Mouse (Mus musculus) monocyte, adult 2 months (primary cell): Measurements from ENCODE around the gene Tmem234.

Experiments
- DNase-seq, 2 experiments: peaks; one replicate each; pipeline ENCODE4 v3.0.0; 2022; ENCODE audit warnings: low spot score in 2 of 2, low read depth in 1 of 2

Tmem234 gene

DNA sequence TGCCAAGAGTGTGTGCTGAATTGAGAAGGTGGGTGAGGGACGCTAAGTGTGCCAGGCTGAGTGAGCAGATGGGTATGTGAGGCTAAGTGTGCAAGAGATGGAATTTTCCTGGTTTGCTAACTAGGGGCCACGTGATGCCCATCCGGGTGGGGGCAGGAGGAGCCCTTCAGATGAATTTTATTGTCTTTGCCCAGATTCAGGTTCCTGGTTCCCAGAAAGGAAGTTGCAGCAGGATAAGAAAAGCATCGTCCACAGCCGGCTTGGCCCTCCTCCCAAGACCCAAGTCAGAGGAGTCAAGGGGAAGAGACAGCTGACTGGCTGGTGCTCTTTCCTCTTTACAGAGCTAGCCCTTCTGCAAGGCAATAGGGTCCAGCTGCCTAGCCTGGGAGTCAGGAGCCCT lies 22.0 kb upstream of the Tmem234 start, which contains the start of gene Fam167b:
Gene Fam167b, minus strand, starts transcription at position 84 of the 400 bp plus-strand sequence.
- DNase-seq, result no peak

DNA sequence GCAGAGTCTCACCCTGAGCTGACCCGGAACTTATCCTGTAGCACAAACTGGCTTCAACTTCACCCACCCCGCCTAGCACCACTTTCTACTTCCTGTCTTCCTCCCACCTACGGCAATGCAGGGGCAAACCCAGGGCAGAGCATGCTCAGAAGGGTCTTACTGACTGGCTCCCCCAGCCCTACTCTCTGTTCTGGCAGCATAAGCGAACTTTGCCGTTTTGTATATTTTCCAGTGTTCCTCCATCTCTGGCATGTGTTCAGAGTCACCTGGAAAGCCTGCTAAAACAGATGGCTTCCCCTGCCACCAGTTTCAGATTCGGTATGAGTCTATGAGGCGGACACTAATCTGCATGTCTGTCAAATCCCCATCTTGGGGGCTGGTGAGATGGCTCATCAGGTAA lies 20.1 kb upstream of the Tmem234 start:
- DNase-seq, result no peak

DNA sequence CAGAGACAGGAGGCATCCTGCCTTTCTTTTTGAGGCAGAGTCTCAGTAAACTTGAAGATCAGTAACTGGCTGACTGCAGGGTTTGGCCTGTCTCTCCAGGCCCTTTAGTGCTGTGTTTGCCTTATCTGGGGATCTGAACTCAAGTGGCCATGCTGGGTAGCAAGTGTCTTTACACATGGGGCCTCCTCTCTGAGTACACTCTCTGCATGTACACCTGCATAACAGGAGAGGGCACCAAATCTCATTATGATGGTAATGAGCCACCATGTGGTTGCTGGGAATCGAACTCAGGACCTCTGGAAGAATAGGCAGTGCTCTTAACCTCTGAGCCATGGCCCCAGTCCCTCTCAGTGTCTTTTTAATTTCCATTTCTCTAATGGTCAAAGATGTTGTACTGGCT lies 18.2 kb upstream of the Tmem234 start:
- no peak for DNase-seq

DNA sequence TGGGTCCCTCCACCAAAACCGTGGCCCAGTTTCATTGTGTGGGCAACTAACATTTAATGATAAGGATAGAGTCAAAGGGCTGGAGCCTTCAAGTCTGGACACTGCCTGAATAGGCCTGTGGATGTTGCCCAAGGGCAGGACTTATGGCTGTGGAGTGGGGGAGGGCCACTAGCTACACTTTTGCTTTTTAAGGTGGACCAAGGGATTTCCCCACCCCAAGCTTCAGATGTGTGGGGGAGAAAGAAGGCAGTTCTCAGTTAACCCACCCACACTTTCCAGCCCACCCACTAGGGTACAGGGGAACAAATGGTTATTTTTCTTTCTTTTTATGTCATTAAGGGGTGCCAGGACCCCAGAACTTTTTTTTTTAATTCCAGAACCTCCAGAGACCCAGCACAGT lies 16.1 kb upstream of the Tmem234 start:
- DNase-seq, result no peak

DNA sequence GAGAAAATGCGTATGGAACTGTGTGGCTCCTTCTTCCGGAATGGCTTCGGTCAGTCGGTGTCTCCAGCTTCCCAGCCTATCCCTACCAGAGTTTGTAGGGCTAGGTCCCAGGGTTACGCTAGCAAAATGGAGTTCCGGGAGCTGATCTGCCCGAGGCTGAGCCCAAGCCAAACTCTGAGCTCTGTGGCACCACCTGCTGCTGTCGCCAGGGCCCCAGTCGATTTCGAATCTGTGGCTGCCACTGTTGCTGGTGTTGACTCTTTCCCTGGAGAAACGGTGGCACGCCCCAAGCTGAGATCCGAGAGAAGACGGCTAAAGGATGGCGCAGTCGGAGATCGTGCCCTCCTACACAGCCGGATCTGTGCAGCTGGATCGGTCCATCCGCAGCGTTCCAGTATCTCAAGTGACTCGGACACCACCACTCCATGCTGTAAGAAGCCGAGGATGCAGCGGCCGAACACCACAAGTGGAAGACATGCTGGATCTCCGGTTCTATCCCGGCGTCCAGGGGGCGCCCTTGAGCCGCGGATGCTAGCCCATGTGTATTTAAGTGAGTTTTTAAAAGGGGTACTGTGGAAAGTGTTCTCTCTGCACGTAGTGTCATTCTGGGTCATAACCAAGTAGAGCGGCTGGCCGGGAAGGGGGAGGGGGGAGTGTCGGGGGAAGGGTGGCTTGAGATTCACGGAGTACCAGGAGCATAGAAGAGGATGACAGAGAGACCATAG lies 15.4 kb upstream of the Tmem234 start:
- peak; percentile 54 to 74 for DNase-seq

DNA sequence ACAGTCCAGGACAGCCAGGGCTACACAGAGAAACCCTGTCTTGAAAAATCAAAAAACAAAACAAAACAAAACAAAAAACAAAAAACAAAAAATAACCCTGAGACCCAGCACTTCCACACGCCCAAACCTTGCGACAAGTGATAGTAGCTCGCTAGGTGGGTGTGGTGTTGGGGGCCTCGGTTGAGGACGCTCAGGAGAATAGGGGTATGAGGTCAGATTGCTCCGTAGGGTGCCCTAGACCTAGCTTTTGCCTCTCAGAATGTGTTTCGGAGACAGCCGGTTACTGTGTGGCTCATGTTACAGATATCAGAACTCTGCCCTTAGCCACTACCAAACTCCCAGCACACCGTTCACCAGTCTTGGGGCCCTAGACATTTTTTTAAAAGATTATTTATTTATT lies 14.7 kb upstream of the Tmem234 start:
- no peak for DNase-seq

DNA sequence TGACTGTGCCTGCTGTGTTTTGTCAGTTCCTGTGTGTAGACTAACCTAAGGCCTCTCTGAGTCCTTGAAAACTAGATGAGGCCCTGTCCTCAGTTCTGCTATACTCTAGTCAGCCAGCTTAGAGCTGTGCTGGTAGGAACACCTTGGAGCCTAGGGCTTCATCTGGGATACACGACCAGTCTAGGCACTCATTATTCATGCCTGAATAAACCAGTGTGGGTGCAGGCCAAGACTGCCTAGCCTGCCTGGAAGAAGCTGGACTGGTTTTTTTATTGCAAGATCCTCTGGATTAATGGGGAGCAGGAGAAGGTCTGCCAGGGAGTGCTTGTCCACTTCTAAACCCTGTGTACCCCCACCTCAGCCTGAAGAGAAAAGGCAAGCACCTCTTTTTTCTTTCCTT lies 13.5 kb upstream of the Tmem234 start:
- DNase-seq, result no peak

DNA sequence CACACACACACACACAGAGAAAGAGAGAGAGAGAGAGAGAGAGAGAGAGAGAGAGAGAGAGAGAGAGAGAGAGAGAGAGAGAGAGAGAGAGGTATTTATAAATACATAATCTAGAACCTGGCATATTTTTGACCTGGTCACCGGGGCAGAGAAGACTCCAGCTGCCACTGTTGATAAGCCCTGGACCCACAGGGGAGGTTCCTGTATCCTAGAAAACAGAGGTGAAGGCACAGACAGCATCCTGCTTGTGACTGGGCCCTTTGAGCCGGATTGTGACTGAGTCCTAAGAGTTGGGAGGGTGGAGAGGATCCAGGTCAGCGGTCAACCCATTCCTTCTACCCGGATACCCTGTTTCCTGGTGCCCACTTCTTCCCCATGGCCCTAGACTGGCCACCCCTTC lies 11.6 kb upstream of the Tmem234 start:
- no peak for DNase-seq

DNA sequence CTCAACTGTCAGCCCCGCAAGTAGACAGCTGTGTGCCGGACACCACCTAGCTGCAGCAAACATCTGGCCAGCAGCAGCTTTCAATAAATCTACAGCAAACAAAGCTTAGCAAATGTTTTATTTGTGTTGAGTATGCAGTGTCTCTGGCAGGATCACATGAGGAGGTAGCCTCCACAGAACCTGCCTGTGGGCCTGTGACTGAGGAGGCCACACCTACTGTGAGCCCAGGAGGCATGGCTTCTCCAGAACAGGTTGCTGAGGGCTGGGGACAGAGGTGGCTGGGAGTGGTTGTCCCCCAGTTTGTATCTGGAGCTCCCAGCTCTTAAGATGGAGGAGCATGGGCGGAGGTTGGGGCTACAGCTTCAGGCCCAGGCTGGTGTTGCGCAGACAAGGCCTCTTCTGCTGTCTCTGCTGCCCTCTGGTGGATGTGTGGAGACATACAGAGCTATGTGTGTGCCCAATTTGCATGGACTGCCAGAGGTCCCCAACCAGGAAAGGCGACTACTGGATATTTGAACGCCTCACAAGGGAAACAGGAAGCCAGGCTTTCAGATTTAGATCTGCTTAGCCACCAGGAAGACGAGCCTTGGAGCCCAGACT lies 8.1 kb downstream of the Tmem234 start:
- DNase-seq, result peak in 1 of 2 experiments; percentile 60

DNA sequence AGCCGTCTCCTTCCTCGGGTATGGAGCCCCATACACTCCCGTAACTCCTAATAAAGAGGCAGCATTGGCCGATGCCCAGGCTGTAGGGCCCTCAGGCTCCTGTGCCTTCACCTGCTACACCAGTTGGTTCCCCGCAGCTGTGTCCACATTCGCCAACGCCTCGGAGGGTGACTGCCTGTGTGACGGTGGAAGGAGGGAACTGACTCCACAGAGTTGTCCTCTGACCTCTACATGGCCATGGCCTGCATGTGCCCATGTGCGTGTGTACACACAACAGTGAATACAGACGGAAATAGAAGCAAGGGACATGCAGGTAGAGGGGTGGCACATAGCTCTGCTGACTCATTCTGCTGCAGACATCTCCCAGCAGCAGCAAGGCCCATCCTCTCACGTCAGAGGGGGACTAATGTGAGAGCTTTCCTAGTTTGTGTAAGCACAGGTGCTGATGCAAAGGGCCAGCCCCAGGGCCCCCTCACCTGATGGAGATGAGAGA lies 8.7 kb downstream of the Tmem234 start:
- no peak for DNase-seq

DNA sequence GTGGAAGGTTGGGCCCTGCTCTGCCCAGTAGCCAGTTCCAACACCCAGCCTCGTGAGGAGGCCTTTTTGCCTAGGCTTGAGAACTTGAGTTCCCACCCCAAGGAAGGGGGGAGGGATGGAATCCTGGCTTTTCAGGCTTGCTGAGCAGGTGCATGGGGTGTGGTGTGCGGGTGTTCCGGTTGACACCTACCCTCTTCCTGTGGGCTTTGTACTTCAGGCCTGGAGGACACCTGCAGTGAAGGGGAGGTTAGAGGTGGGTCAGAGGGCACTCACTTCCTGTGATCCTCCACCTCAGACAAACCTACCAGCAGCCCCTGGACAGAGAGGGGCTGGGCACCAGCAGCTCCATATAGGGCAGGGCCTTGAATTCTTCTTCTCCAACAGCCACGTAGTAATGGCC lies 9.6 kb downstream of the Tmem234 start:
- no peak for DNase-seq

DNA sequence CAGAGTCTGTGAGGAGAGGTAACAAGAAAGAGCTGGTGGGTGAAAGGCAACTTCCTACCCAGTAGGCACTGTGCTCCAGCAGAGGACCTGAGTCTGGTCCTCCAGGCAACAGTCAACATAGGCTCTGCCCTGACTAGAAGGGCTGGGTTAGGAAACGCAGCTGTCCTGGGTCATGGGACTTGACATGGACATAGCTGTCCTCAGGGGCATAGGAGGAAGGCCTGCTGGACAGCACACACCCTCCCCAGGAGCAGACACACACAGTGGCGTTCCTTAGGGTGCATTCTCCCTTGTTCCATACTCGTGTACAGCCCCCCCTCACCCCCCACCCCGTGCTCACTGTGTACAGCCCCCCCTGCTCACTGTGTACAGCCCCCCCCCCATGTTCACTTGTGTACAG lies 10.0 kb downstream of the Tmem234 start:
- no peak for DNase-seq

DNA sequence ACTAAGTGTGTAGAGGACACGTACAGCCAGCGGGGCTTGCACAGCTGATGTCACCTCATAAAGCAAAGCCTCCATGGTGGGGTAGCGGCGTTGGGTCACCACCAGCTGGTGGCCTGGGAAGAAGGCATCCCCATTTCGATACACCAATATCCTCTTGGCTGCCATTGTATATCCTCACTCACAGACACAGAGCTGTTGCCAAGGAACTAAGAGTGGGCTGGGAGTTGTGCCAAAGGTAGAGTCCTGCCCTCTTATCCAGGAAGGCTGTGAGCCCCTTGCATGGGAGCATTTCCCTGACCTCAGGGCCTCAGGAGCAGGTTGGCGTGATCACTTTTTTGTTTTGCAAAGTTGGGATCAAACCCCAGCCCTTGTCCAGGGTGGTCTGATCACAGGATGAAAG lies 13.6 kb downstream of the Tmem234 start, which contains the start of gene Dcdc2b:
Gene Dcdc2b, minus strand, starts transcription at position 165 of the 400 bp plus-strand sequence.
- no peak for DNase-seq

DNA sequence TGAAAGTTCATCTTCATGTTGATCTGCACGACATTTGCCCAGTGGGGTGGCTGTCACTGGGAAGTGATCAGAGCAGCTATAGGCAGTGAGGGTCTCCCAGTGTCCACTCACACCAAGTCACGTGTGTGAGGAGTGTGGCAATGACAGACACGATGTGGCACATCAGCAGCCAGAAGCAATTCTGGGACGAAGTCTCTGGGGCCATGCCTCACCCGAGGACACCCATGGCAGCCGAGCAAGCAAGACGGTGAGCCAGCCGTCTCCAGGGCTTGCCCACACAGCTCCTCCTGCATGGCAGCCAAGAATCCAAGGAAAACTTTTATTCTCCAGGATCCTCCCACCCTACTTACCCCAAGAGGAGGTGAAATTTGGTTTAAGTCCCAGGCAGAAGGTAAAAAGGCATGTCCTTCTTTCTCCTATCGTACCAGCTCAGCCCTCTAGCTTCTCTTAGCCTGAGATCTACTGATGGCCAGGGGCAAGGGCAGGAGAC lies 15.4 kb downstream of the Tmem234 start:
- DNase-seq, result no peak

DNA sequence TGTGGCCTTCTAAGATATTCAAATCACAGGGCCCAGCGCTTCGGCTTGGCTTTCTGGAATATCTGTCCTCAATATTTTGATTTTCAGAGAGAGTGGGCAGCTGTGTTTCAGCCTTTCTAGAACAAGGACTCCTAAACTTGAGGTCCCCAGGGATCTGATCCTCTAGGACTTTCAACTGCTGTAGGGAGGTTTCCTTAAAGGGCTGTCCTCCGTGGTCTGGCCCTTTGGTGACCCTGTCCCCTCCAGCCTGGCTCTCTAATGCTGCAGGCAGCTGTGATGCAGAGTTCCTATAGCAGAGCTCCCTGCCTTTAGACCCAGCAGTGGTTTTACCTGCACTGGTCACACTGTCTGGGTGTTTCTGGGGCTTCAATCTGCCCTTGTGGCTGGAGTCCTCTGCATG lies 16.2 kb downstream of the Tmem234 start:
- DNase-seq, result no peak

DNA sequence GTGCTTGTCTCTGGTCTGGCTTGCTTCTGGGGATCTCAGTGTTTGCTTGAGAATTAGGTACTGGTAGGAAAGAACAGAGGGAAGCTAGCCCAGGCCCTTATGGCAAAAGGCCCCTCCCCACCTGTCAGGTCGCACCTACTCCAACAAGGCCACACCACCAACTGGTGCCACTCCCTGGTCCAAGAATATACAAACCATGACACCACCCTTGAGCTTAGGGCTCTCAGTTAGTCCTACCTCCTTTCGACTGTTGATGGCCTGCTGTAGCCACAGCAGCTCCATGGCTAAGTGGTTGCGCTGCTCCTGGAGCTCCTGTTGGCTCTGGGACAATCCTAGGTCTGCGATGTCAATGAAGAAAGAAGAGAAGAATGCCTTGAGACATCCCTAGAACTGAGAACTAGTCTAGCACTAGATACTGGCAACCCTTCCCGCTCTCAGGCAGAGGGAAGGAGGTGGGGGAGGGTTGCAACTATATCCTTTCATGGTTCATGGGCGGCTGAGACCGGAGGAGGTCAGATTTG lies 16.7 kb downstream of the Tmem234 start:
- DNase-seq, result no peak

DNA sequence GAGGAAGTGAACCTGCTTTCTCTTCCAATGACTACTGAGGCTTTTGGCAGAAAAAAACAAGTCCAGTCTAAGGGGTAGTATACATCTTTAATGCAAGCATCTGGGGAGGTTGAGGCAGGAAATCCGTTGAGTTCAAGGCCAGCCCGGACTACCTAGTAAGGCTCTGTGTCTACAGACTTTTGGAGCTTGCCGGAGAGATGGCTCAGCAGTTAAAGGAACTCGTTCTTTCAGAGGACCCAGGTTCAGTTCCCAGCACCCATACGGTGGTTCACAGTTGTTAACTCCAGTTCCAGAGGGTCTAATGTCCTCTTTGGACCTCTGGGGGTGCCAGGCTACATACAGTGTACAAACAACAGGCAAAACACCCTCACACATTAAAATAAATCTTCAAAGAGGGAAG lies 17.6 kb downstream of the Tmem234 start:
- no peak for DNase-seq

DNA sequence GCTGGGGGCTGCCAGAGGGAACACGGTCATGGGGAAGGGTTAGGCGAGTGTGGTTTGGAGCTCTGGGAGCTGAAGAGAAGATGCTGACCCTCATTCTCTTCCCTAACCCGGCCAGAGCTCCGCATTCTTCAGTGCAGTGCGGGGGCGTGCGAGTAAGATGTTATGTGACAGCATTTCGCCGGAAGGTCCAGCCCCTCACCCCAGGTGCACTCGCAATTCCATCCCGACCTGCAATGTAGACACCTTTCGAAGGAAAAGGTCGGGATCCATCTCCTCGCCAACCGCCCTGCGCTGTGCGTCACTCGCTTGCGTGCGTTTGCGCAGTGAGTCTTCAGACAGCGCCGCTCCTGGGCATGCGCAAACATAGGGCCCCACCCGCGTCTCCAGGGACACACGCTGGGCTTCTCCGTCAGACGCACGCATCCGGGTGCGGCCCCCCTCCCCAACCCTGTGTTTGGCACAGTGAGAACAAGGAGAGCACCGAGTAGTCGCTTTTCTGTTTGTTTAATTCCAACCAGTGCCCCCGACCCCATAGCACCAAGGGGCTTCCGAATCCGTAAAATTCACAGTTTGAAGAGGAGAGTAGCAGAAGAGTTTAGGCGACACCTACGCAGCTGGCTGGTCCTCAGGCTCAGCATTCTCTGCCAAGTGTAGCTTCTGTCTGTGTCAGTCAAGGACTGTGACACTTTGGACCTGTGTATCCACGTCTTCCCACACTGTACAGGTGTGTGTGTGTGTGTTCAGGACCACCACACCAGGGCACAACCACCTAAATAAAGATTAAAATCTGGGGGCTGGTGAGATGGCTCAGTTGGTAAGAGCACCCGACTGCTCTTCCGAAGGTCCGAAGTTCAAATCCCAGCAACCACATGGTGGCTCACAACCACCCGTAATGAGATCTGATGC lies 18.6 kb downstream of the Tmem234 start, which contains the start of gene Iqcc:
Gene Iqcc, minus strand, starts transcription at position 314 of the 906 bp plus-strand sequence.
- peak; percentile 66 to 83 for DNase-seq

DNA sequence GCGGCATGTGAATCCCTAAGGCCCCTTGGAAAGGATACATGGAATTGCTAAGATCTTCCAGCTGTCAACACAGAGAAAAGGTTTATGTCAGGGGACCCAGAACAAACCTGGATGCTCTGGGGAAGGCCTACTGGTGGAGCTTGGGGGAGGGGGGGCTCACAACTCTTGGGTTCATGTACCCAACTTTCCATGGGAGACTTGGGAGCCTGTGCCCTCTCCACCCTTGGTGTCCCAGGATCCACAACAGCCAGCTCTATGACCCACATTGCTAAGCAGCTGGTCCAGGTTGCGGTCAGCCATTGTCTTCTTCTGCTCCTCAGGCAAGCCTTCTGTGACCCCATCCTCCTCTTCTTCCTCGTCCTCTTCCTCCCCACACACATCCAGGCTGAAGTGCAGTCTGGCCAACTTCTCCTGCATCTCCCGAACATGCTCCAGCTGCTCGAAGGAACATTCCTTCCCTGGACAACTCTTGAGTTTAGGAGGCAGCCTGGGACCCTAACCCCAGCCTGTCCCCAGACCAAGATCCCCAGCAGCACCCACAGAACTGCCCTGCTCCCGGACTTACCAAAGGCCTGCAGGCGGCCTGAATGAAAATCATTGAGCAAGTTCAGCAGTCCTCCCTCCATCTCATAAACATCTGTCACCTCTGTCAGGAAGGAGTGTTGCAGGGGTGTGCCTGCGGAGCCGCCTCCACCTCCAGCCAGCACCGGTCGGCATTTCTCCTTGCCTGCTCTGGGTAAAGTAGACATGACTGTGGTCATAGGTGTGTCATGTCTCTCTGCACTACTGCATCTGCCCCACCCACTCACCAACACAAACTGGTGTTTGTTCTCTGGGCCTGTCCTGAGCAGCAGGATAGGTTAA lies 20.2 kb downstream of the Tmem234 start:
- no peak for DNase-seq

DNA sequence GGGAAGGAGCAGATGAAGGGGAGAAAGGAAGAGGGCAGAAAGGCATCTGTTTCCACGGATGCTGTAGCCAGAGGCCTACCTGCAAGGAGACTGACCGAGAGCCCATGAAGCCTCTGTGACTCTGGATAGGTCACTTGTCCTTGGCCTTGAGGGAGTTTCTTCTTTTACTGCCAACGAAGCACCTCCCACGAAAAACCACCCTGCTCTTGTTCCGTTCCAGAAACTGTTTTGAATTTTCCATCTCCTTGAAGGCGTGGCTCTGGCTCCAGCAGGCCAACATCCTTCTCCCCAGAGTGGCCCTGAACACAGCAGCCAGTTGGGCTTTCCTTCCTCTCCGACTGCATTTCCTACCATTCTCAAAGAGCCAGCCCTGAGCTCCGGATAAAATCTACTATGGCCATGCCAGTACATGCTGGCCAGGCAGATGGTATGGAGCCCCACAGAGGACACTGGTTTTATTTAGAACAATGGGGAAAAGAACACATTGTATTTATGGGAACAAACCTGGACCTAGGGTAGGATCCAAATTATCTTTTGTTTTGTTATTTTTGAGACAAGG lies 20.9 kb downstream of the Tmem234 start:
- DNase-seq, result no peak
